Mouse (Mus musculus) neural tube, embryonic 13.5 days (tissue): Measurements from ENCODE around the gene Rtn4ip1. TPM values are rescaled to one million over a fixed set of nuclear protein-coding genes. Genes with fewer than 3 reads are reported as not detected.

Experiments used
- ATAC-seq: fragments of 200-750 bp; cut with Nextera tagmentation; 2 replicates; pipeline ENCODE4 v1.8.0; 2017; ENCODE audit warnings: low read depth, mild to moderate bottlenecking, moderate TSS enrichment, moderate library complexity
- H3K27ac ChIP-seq: fragments of 300-500 bp; sonication (generic); replicated peaks from 2 replicates; pipeline ENCODE4 v1.5.1; 2015; ENCODE audit warnings: moderate library complexity, mild to moderate bottlenecking, inconsistent platforms
- H3K27me3 ChIP-seq: fragments of 300-500 bp; sonication (generic); 2 replicates; pipeline ENCODE4 v1.6.1; 2015; ENCODE audit warnings: mild to moderate bottlenecking, inconsistent platforms
- H3K36me3 ChIP-seq: fragments of 300-500 bp; sonication (generic); 2 replicates; pipeline ENCODE4 v1.6.1; 2015; ENCODE audit warnings: mild to moderate bottlenecking, inconsistent platforms
- H3K4me1 ChIP-seq: fragments of 300-500 bp; sonication (generic); replicated peaks from 2 replicates; pipeline ENCODE4 v1.6.1; 2015; ENCODE audit warnings: inconsistent platforms
- H3K4me2 ChIP-seq: fragments of 300-500 bp; sonication (generic); 2 replicates; pipeline ENCODE4 v1.6.1; 2015; ENCODE audit warnings: inconsistent platforms, mild to moderate bottlenecking, moderate library complexity
- H3K4me3 ChIP-seq: fragments of 300-500 bp; sonication (generic); 2 replicates; pipeline ENCODE4 v1.5.1; 2015; ENCODE audit warnings: mild to moderate bottlenecking, inconsistent platforms
- H3K9ac ChIP-seq: fragments of 300-500 bp; sonication (generic); 2 replicates; pipeline ENCODE4 v1.6.1; 2015; ENCODE audit warnings: moderate library complexity, mild to moderate bottlenecking, inconsistent platforms
- H3K9me3 ChIP-seq: fragments of 300-500 bp; sonication (generic); 2 replicates; pipeline ENCODE4 v1.6.1; 2016; ENCODE audit warnings: inconsistent platforms
- WGBS: fragments of 180-500 bp; shearing (Covaris S2); methylation state at CpG from one replicate; pipeline ENCODE4 v1.1.7; 2015; 5-methylcytosine and 5-hydroxymethylcytosine counted together
- polyA plus RNA-seq: library from polyadenylated mRNA; unstranded; fragments of >200 nt; fragmentation: Nextera tagmentation; extraction: Ambion mirVana; gene quantifications from 2 replicates; pipeline ENCODE4 v1.2.1, GENCODE M21; 2015

The Rtn4ip1 gene
- 15.8 and 16.5 TPM in 2 replicates for polyA plus RNA-seq

DNA sequence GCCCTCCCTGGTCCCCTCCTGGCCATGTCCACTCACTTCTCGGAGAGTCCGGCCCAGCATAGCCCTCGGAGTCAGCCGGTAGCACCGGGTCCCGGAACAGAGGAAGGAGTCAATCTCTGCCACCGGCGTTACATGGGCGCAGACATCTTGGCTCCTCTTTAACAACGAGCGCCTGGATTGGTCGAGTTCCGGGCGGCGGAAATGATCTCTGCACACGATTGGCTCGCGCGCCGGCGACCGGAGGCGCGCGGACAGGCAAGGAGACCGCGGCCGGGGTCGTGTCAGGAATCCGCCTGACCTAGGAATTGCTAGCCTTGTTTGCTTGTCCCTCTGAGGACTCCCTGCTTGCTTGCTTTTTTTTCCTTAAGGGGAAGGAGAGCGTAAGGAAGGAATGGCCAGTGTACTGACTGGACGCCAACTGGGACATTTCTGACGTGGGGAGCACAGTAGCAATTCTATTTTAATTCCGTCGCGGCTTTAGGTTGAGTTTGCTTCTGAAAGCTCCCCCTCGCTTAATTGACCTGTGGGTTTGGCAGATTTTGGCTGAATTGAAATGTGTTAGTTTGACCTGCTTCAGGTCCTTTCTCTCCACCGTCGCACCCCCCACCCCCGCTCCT lies at the start of gene Rtn4ip1, which contains the start of gene Qrsl1:
TSS of gene Rtn4ip1 (plus strand) at position 230 of the 617 bp plus-strand sequence.
TSS of gene Qrsl1 (minus strand) at position 168 of the 617 bp plus-strand sequence.
- Histone ChIP-seq H3K4me2 (peak within 1 kb of the TSS; percentile 79), H3K4me1 (peaks cover 20% of the 10 kb centered on the region), H3K27me3 (no peaks in the 10 kb centered on the region), H3K4me3 (peak within 1 kb of the TSS; percentile 80), H3K9ac (peak within 1 kb of the TSS; percentile 79), H3K36me3 (no peaks in the 10 kb centered on the region), H3K9me3 (no peaks in the 10 kb centered on the region), H3K27ac (peak within 1 kb of the TSS; percentile 72)
- ATAC-seq = peak; percentile 98
- under 1% methylated on average over 40 of the region's 40 CpGs for WGBS

GRCm38 (mm10) chr10:43851898-43852297 lies 49.7 kb upstream of the Rtn4ip1 start:
- H3K4me3 ChIP-seq = no peak overlapping the region
- WGBS = 88% methylated on average over 5 of the region's 5 CpGs
- no peaks in the 10 kb centered on the region for H3K27me3 ChIP-seq

DNA sequence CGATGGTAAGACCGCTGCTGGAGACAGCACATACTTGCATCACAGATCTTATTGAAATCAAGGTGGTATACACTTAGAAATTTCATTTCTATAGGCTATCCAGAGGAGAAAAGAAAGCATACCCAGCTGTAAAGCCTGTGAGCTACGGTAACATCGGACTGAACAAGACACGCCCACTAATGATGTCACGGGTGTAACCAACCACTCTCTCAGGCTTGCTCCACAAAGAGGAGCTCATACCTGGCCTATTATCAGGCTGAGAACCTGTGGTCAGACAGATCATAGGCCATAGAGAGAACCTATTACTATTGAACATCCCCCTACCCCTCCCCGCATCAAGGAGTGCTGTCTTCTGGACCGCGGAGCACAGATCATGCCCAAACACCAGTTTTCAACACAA lies 45.7 kb upstream of the Rtn4ip1 start:
- peaks cover 6% of the 10 kb centered on the region; the same call in 1 of the 2 replicates for H3K9me3 ChIP-seq
- no peak overlapping the region for H3K4me2 ChIP-seq
- H3K27me3 ChIP-seq = no peaks in the 10 kb centered on the region
- no peaks in the 10 kb centered on the region for H3K36me3 ChIP-seq
- ATAC-seq = no peak
- no peak overlapping the region for H3K9ac ChIP-seq
- H3K4me3 ChIP-seq = no peak overlapping the region
- no peak overlapping the region for H3K27ac ChIP-seq
- no peaks in the 10 kb centered on the region for H3K4me1 ChIP-seq
- WGBS = 96% methylated on average over 9 of the region's 9 CpGs

More at GRCm38 (mm10) chr10:43851898-43852297, 49.7 kb upstream of the Rtn4ip1 start:
- Histone ChIP-seq H3K4me2 (no peak overlapping the region), H3K9ac (no peak overlapping the region), H3K36me3 (no peaks in the 10 kb centered on the region), H3K9me3 (peaks cover 6% of the 10 kb centered on the region; the same call in 1 of the 2 replicates), H3K27ac (no peak overlapping the region), H3K4me1 (no peaks in the 10 kb centered on the region)
- no peak for ATAC-seq

DNA sequence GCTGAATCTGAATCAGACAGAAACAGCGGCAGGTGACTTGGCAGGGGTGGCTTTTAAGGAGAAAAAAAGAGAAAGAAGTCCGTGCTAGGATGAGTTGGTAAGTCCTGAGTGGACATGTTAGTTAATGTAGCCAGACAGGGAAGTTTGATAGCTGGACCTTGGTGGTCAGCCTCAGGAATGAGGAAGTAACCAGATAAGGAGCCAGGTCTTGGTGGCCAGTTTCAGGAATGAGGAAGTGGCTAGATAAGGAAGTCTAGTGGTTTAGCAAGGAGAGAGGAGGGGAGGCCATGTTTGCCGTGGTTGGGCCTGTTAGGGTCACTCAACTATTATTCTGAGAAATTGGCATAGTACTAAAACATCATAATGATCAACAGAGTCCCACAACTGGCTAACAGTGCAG lies 45.3 kb upstream of the Rtn4ip1 start:
- peaks cover 6% of the 10 kb centered on the region; the same call in 1 of the 2 replicates for H3K9me3 ChIP-seq
- no peaks in the 10 kb centered on the region for H3K36me3 ChIP-seq
- no peak overlapping the region for H3K4me2 ChIP-seq
- H3K4me3 ChIP-seq = no peak overlapping the region
- no peaks in the 10 kb centered on the region for H3K4me1 ChIP-seq
- WGBS = 91% methylated on average over 3 of the region's 3 CpGs
- no peak for ATAC-seq
- no peaks in the 10 kb centered on the region for H3K27me3 ChIP-seq
- H3K27ac ChIP-seq = no peak overlapping the region
- H3K9ac ChIP-seq = no peak overlapping the region

DNA sequence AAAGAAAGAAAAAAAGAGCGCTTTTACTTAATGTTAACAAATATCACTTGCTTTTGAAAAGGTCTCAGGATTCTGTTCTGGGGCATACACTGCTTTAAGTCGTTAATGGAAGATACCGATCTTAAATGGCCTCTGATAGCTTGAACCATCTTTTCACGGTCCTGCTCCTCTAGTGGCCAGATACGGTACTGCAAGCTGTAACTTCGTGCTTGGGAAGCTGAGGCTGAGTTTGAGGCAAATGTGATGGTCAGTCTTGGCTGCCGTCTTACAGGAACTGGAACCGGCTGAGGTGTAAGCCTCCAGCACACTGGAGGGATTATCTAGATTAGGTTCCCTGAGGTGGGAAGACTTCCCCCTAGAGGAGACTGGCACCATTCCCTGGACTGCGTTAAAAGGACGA lies 30.9 kb upstream of the Rtn4ip1 start:
- Histone ChIP-seq H3K4me1 (no peaks in the 10 kb centered on the region), H3K9ac (no peak overlapping the region), H3K27ac (no peak overlapping the region), H3K9me3 (no peaks in the 10 kb centered on the region), H3K4me2 (no peak overlapping the region), H3K27me3 (no peaks in the 10 kb centered on the region), H3K4me3 (no peak overlapping the region), H3K36me3 (peaks cover 7% of the 10 kb centered on the region; the same call in 1 of the 2 replicates)
- ATAC-seq = no peak
- WGBS = 68% methylated on average over 10 of the region's 10 CpGs

DNA sequence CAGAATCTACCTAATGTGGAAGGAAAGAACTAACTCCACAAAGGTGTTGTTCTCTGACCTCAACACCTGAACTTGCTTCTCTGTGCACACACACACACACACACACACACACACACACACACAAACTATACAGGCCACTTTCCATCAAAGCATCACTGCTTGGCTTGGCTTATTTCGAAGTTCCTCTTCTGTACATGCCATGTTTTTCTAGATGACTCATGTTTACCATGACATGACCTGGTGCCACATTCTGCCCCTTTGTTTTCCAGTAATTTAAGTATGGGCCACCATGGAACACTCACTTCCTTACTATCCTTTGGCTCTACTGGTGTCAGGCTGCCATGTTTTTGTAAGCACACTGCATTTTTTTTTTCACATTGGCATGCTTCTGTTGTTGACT lies 30.1 kb upstream of the Rtn4ip1 start:
- no peak for ATAC-seq
- H3K4me2 ChIP-seq = no peak overlapping the region

GRCm38 (mm10) chr10:43887676-43888075 lies 13.9 kb upstream of the Rtn4ip1 start:
- Histone ChIP-seq H3K9ac (no peak overlapping the region), H3K4me2 (no peak overlapping the region), H3K4me3 (no peak overlapping the region), H3K36me3 (peaks cover 33% of the 10 kb centered on the region), H3K27me3 (no peaks in the 10 kb centered on the region), H3K27ac (no peak overlapping the region), H3K9me3 (no peaks in the 10 kb centered on the region), H3K4me1 (no peaks in the 10 kb centered on the region)
- WGBS = 61% methylated on average over 9 of the region's 9 CpGs
- ATAC-seq = no peak

More for the DNA sequence above, 30.1 kb upstream of the Rtn4ip1 start:
- Histone ChIP-seq H3K36me3 (peaks cover 9% of the 10 kb centered on the region; the same call in 1 of the 2 replicates), H3K27ac (no peak overlapping the region), H3K4me3 (no peak overlapping the region), H3K4me1 (no peaks in the 10 kb centered on the region), H3K27me3 (no peaks in the 10 kb centered on the region), H3K9ac (no peak overlapping the region), H3K9me3 (no peaks in the 10 kb centered on the region)
- 80% methylated on average over 1 of the region's 1 CpGs for WGBS

- H3K4me3 ChIP-seq = no peak overlapping the region
- 91% methylated on average over 16 of the region's 16 CpGs for WGBS
- H3K9me3 ChIP-seq = no peaks in the 10 kb centered on the region
- no peak overlapping the region for H3K27ac ChIP-seq
- no peak overlapping the region for H3K4me2 ChIP-seq
- H3K9ac ChIP-seq = no peak overlapping the region
- H3K27me3 ChIP-seq = no peaks in the 10 kb centered on the region
- peaks cover 46% of the 10 kb centered on the region for H3K36me3 ChIP-seq
- no peak for ATAC-seq
- no peaks in the 10 kb centered on the region for H3K4me1 ChIP-seq
Measured at GRCm38 (mm10) chr10:43888976-43889375, 12.6 kb upstream of the Rtn4ip1 start.

GRCm38 (mm10) chr10:43892971-43893370 lies 8.6 kb upstream of the Rtn4ip1 start:
- Histone ChIP-seq H3K4me1 (no peaks in the 10 kb centered on the region), H3K4me3 (no peak overlapping the region), H3K9ac (no peak overlapping the region), H3K4me2 (no peak overlapping the region), H3K27me3 (no peaks in the 10 kb centered on the region), H3K9me3 (no peaks in the 10 kb centered on the region), H3K36me3 (peaks cover 50% of the 10 kb centered on the region), H3K27ac (no peak overlapping the region)
- no peak for ATAC-seq
- 97% methylated on average over 4 of the region's 4 CpGs for WGBS

DNA sequence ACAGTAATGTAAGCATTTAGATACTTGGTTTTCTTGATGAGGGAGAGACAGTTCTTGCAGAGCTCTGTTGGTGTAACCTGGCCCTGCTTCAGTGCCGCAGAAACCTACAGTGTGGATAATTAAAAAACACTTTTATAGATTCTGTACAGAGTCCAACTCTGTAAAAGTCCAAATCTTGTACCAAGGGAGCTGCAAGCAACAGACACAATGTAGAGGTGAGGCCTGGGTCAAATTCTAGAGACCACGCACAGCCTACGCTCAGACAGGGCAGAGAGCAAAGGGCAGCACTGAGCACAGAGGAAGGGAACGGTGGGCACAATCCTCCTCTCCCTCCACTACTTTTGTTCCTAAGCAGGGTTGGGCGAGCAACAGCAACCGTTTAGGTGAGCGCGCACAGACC lies 5.5 kb upstream of the Rtn4ip1 start:
- no peaks in the 10 kb centered on the region for H3K9me3 ChIP-seq
- no peak overlapping the region for H3K4me2 ChIP-seq
- H3K9ac ChIP-seq = no peak overlapping the region
- peaks cover 4% of the 10 kb centered on the region for H3K4me1 ChIP-seq
- H3K27me3 ChIP-seq = no peaks in the 10 kb centered on the region
- H3K4me3 ChIP-seq = no peak overlapping the region
- H3K27ac ChIP-seq = no peak overlapping the region
- WGBS = 90% methylated on average over 8 of the region's 8 CpGs
- no peak for ATAC-seq
- H3K36me3 ChIP-seq = peaks cover 38% of the 10 kb centered on the region

GRCm38 (mm10) chr10:43898276-43898675 lies 3.3 kb upstream of the Rtn4ip1 start:
- H3K27ac ChIP-seq = no peak overlapping the region
- no peak for ATAC-seq
- H3K27me3 ChIP-seq = no peaks in the 10 kb centered on the region
- no peaks in the 10 kb centered on the region for H3K9me3 ChIP-seq
- peaks cover 18% of the 10 kb centered on the region for H3K4me1 ChIP-seq
- H3K4me2 ChIP-seq = no peak overlapping the region
- H3K36me3 ChIP-seq = peaks cover 23% of the 10 kb centered on the region
- H3K4me3 ChIP-seq = no peak overlapping the region
- WGBS = 93% methylated on average over 7 of the region's 7 CpGs
- H3K9ac ChIP-seq = no peak overlapping the region

GRCm38 (mm10) chr10:43900883-43901570 lies 580 bp upstream of the Rtn4ip1 start:
- Histone ChIP-seq H3K27ac (peak overlapping the region; percentile 72), H3K4me1 (peaks cover 20% of the 10 kb centered on the region), H3K9ac (peak overlapping the region; percentile 79), H3K36me3 (no peaks in the 10 kb centered on the region), H3K27me3 (no peaks in the 10 kb centered on the region), H3K9me3 (no peaks in the 10 kb centered on the region), H3K4me2 (peak overlapping the region; percentile 79), H3K4me3 (peak overlapping the region; percentile 80)
- no peak for ATAC-seq
- WGBS = 8% methylated on average over 30 of the region's 30 CpGs
